Mouse (Mus musculus) left cerebral cortex, postnatal 4 days (tissue): Measurements from ENCODE around the gene Rpe65. TPM values are rescaled to one million over a fixed set of nuclear protein-coding genes. Genes with fewer than 3 reads are reported as not detected.

Experiments used
- DNase-seq: peaks from one replicate; pipeline ENCODE4 v3.0.0-alpha.2; 2022
- intact Hi-C: fragments of 180-260 bp; cut with DNase I; formaldehyde crosslinking; loops from one replicate; pipeline ENCODE4 v1.15.1; 2025
- total RNA-seq, 2 experiments: library from RNA; stranded (reverse); gene quantifications; 2 replicates each; pipeline ENCODE4 v1.2.3; 2021

Gene Rpe65
- total RNA-seq, result not detected

DNA sequence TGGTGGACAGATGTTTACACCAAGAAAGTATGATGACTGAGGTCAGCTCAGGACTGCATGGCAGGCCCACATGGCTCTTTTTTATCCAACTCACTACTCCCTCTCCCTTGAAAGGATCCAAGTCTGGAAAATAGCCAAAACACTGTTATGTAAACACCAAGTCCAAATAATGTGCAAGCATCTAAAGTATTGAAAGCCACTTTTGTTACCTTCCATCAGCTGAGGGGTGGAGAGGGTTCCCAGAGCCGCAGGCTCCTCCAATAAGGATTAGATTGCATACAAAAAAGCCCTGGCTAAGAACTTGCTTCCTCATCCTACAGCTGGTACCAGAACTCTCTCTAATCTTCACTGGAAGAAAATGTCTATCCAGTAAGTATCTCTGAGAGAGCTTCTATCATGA is at the start of gene Rpe65:
TSS of gene Rpe65 (plus strand) at position 301 of the 400 bp plus-strand sequence.
- no peak for DNase-seq
- intact Hi-C loops, result no loop called here

DNA sequence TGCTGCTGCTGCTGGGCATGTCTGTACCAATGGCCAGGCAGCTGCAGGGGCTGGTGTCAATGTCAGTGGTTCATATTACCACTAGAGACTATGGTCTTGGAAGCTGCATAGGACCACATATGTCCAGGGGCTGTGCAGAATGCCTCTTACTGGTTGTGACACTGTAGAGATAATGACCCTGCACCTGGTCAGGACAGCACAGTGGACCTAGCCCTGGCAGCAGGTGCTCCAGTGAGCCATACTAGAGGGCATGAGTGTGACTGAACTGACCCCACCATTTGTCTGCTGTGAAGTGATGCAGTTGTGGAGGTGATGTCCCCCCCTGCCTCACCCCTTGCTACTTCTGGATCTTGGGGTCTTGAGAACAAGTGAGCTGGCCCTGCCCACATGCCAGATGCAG is 48.8 kb upstream of the Rpe65 start:
- no peak for DNase-seq
- intact Hi-C loops, result no loop called here

GRCm38 (mm10) chr3:159614977-159615376 is 16.0 kb downstream of the Rpe65 start:
- DNase-seq, result no peak
- intact Hi-C loops, result no loop called here

- intact Hi-C loops, result no loop called here
- no peak for DNase-seq
Observed at GRCm38 (mm10) chr3:159621026-159621425, 22.1 kb downstream of the Rpe65 start.

GRCm38 (mm10) chr3:159624010-159624409 is 25.0 kb downstream of the Rpe65 start:
- DNase-seq, result no peak
- intact Hi-C loops, result no loop called here

DNA sequence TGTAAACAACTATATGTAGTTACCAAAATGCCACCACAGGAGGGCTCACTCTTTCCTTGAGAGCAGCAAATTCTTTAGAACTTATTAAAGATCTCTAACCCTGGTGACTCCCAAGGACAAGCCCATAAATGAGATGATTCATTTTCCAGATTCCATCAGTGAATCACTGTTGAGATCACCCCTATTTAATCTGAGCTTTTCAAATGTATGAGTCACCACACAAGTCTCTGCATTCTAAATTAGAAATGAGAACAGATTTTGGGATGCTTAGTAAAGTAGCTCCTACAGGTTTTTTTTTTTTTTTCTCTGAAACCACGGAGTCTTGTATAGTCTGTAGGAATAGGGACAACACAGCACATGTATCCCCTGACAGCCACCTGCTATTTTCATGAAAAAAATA is 61.8 kb downstream of the Rpe65 start:
- DNase-seq, result no peak

DNA sequence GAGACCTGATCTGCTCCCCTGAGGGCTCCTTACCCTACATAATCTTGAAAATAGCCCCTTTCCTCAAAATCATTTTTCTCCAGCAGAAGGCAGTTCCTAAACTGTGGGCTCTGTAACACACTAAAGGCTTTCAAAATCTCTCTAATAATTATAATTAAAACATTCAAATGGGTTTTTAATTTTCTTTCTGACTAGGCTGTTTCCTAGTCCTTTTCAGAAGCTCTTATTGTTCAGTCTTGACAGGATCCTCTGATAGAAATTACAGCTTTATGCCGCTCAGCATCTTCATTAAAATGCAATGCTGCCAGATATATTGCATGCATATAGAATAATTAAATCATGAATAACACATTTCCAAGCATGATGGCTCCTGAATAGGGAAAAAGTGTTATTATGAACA is 64.4 kb downstream of the Rpe65 start:
- DNase-seq, result no peak
- intact Hi-C loops, result no loop called here

More for the DNA sequence above, 61.8 kb downstream of the Rpe65 start:
- intact Hi-C loops, result no loop called here

Other genes starting within 250 kb of the Rpe65 start
- gene Depdc1a, start 103.7 kb upstream of the Rpe65 start, total RNA-seq, result 1 to 10 TPM; 1.3 to 1.6 TPM
- 10 to 100 TPM; 23.8 to 25.9 TPM for gene Wls, start 240.5 kb downstream of the Rpe65 start, total RNA-seq